Mouse (Mus musculus) embryo, embryonic 9.5 days (tissue): ENCODE results near the gene Il6.
"Not testable (repeated sequence)": the region's sequence is repeated elsewhere in the genome, so short reads cannot be mapped to it uniquely, and the experiment has no call there.

Experiments used
- DNase-seq: peaks from one replicate; pipeline ENCODE4 v3.0.0-alpha.2; 2017; ENCODE audit errors: extremely low spot score

The Il6 gene

GRCm38 (mm10) chr5:30012726-30013503 lies at the start of gene Il6:
TSS of gene Il6 (plus strand) at chr5:30013114.
- DNase-seq, result peak; percentile 4

DNA sequence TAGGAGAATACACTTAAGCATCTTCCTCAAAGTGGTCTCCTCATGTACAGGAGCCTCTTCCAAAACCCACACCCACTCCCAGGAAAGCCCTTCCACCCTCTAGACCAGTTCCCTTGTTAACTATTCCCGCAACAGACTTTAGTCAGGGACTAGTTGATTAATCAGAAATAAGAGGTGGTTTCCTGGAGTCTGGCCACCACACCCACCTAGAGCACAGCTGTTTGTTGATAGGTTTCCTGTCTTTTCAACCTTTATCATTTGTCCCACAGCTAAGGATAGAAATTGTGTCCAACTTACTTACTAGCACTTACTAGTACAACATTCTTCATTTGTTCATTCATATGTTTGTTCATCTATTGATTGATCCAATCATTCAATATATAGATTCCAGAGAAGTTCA lies 49.4 kb upstream of the Il6 start:
- DNase-seq, result no peak

GRCm38 (mm10) chr5:29970212-29970611 lies 42.7 kb upstream of the Il6 start:
- DNase-seq, result no peak

DNA sequence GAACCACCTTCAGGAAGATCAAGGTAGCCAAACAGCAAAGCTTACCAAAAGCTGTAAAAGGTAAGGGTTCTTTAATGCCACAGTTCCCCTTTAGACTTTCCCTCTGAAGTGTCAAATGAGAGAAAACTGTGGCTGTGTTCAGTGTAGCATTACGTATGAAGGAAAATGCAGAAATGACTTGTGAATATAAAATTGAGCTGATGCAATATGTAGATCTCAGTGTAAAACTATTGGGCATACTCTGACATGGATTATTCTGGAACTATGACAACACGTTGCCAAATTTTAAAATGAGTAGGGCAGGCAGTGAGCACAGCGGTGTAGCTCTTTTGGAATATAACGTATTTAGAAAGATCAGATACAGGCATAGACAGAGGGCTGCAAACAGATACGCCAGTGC lies 40.1 kb upstream of the Il6 start:
- DNase-seq, result no peak

DNA sequence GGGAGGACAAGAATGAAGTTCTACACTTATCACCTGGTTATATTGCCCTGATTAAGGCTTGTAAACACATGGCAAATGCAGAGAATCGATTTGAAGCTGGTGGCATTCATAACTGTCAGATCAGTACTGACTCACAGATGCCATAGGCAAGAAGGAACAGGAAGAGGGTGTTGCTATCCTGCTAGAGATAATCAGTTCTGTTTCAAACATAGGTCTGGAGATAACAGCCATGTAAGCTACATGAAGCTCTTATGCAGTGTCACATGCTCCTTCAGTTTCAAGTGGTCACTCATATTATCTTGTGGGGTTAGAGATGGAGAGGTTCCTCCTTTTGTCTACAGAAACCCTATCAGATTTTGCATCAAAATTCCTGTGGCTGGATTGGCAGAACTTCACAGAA lies 39.4 kb upstream of the Il6 start:
- no peak for DNase-seq

DNA sequence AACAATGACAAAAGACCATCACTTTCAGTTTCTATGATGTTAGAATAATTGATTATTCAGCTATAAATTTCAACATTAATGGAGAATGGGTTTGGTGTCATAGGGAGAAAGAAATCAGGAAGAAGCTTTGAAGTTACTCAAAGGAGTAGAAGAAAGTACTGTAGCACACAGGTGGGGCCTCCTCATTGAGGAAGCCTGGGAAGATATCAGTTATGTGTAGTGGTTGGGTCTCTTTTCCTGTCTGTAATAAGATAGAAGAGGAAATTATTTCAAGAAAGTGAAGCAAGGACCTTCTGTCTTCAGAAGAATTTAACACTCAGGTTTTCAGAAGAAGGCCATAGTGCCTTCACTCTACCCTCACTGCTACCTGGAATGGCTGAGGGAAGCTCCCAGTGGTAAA lies 38.8 kb upstream of the Il6 start:
- DNase-seq, result no peak

- DNase-seq, result no peak
These were observed 19.3 kb upstream of the Il6 start for GRCm38 (mm10) chr5:29993583-29993982.

DNA sequence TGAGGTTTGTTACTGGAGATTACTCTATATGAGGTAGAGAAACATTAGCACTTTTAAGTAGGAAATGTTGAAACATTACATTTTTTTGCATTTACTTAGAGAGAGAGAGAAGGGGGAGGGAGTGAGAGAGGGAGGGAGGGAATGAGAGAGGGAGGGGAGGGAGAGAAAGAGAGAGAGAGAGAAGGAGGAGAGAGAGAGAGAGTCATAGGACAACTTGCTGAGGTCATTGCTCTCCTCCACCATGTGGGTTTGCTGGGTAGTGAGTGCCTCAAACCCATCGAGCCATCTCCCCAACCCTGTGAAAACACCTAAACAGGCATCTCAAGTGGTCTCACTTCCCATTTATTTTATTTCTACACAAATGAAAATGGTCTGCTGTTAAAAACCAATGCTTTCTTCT lies 18.6 kb upstream of the Il6 start:
- DNase-seq, result no peak

DNA sequence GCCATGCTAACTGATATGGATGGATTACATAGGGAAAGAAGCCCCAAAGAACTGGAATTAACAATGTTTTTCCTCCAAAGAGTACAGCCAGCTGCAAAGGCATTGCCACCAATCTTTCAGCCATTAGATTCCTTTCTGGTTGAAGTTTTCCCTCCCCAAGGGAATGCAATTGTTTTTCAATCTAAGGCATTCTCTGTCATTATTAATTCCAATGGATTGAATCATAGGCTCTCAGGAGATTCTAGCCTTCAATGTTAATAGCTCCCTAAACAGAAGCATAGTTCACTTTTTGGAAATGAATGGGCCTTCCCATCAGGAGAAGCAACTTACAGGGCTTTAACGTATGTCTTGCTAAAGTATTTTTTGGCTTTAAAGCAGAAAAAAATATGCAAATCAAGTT lies 15.6 kb upstream of the Il6 start:
- no peak for DNase-seq

GRCm38 (mm10) chr5:30000921-30001320 lies 12.0 kb upstream of the Il6 start:
- DNase-seq, result no peak

- peak; percentile 18 for DNase-seq
These were observed 1.7 kb downstream of the Il6 start for GRCm38 (mm10) chr5:30014580-30014979.

- DNase-seq, result not testable (repeated sequence)
These were observed 22.9 kb downstream of the Il6 start for GRCm38 (mm10) chr5:30035862-30036261.

DNA sequence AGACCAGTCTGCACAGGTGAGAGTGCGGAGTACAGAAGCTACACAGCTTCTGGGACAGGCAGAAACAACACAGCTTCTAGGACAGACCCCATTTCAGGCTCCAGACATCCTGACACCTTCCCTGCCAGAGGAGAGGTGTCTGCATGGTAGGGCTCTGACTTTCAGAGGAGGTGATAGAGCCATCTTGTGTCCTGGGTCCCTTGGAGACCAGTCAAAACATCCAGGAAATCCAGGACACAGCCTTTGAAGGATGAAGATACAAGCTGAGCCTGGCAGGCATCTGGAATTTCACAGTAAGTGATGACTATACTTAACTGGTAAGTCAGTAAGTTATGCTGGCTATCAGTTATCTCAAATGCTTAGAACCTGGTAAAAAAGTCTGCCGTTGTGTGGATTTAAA lies 24.2 kb downstream of the Il6 start:
- not testable (repeated sequence) for DNase-seq

- DNase-seq, result not testable (repeated sequence)
These were observed 26.4 kb downstream of the Il6 start for GRCm38 (mm10) chr5:30039324-30039723.

DNA sequence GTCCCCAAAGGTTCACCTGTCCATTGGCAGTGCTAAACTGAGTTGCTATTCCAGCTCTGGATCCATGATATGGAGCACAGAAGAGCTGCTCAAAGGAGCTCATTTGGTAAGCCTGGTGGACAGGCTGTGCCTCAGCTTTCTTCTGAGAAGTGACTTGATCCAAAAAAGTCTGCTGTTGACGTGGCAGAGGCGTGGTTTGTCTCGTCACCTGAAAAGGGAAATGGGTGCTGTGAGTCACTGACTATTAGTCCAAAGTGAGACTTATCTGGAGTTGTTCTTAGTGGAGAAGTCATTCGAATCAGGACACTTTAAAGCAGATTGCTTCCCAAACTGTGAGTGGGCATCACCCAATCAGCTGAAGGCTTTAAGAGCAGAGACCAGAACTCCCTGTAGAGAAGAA lies 26.9 kb downstream of the Il6 start:
- DNase-seq, result not testable (repeated sequence)

GRCm38 (mm10) chr5:30058216-30058731 lies 45.4 kb downstream of the Il6 start:
- no peak for DNase-seq

- DNase-seq, result not testable (repeated sequence)
These were observed 46.7 kb downstream of the Il6 start for GRCm38 (mm10) chr5:30059607-30060006.

DNA sequence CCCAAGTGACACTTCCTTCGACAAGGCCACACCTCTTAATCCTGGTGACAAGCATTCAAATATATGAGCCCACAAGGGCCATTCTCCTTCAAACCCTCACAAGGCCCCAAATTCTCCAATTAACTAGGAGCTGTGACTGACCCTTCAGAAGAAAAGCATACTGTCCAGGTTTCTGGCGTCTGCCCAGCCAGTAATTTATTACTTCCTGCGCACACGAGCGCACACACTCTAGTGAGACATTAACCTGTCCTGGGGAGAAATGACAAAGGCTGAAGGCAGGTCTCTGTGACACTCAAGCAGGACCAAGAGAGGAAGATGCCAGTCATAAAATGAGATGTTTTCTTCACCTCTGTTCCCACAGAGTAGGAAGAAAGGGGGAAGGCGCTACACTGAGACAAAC lies 54.8 kb downstream of the Il6 start:
- no peak for DNase-seq
